Mouse (Mus musculus) layer of hippocampus, adult 9-10 months (tissue): ENCODE data around the gene Spi1.

ENCODE experiments used
- DNase-seq: peaks from one replicate; pipeline ENCODE4 v3.0.0; 2022; ENCODE audit warnings: low spot score

Spi1 gene

GRCm38 (mm10) chr2:91125101-91125500 lies 42.9 kb downstream of the Spi1 start:
- DNase-seq: no peak

- DNase-seq: no peak
Measured at GRCm38 (mm10) chr2:91128761-91129160, 46.6 kb downstream of the Spi1 start.

GRCm38 (mm10) chr2:91130126-91130525 lies 47.9 kb downstream of the Spi1 start:
- no peak for DNase-seq

- no peak for DNase-seq
Measured at GRCm38 (mm10) chr2:91131251-91131650, 49.1 kb downstream of the Spi1 start.

- DNase-seq: no peak
Measured at GRCm38 (mm10) chr2:91132035-91132434, 49.8 kb downstream of the Spi1 start.

- DNase-seq: no peak
Measured at GRCm38 (mm10) chr2:91136513-91137412, 54.6 kb downstream of the Spi1 start.

GRCm38 (mm10) chr2:91137481-91137880 lies 55.3 kb downstream of the Spi1 start:
- DNase-seq: no peak

GRCm38 (mm10) chr2:91139311-91139710 lies 57.1 kb downstream of the Spi1 start:
- DNase-seq: no peak

- DNase-seq: no peak
Measured at GRCm38 (mm10) chr2:91139764-91140163, 57.6 kb downstream of the Spi1 start.

- no peak for DNase-seq
Measured at GRCm38 (mm10) chr2:91142920-91143319, 60.7 kb downstream of the Spi1 start.

- no peak for DNase-seq
Measured at GRCm38 (mm10) chr2:91143401-91143800, 61.2 kb downstream of the Spi1 start.

- no peak for DNase-seq
Measured at GRCm38 (mm10) chr2:91148101-91148500, 65.9 kb downstream of the Spi1 start.

GRCm38 (mm10) chr2:91151331-91151730 lies 69.1 kb downstream of the Spi1 start:
- no peak for DNase-seq

GRCm38 (mm10) chr2:91152885-91153377 lies 70.7 kb downstream of the Spi1 start:
- DNase-seq: no peak

- no peak for DNase-seq
Measured at GRCm38 (mm10) chr2:91154091-91154490, 71.9 kb downstream of the Spi1 start.

GRCm38 (mm10) chr2:91157002-91157752 lies 75.0 kb downstream of the Spi1 start:
- DNase-seq: no peak

- no peak for DNase-seq
Measured at GRCm38 (mm10) chr2:91160591-91160990, 78.4 kb downstream of the Spi1 start.

- DNase-seq: no peak
Measured at GRCm38 (mm10) chr2:91162952-91163351, 80.8 kb downstream of the Spi1 start.

GRCm38 (mm10) chr2:91163532-91163931 lies 81.3 kb downstream of the Spi1 start:
- no peak for DNase-seq

GRCm38 (mm10) chr2:91164991-91165390 lies 82.8 kb downstream of the Spi1 start:
- DNase-seq: no peak
